Mouse (Mus musculus) bone marrow, adult 2 months (tissue): ENCODE results near the gene Kcnab2. TPM values are rescaled to one million over a fixed set of nuclear protein-coding genes. Genes with fewer than 3 reads are reported as not detected.

Experiments
- H3K27ac ChIP-seq: fragments of 200-500 bp; 2 replicates; pipeline ENCODE4 v1.5.1; 2012; ENCODE audit warnings: low read depth, mild to moderate bottlenecking, control low read depth, inconsistent platforms, low read length; ENCODE audit not compliant: control insufficient read depth, poor library complexity, insufficient read depth
- H3K4me1 ChIP-seq: fragments of 200-500 bp; 2 replicates; pipeline ENCODE4 v1.6.1; 2011; ENCODE audit warnings: low read length; ENCODE audit not compliant: control insufficient read depth, insufficient read depth
- H3K4me3 ChIP-seq: fragments of 200-500 bp; replicated peaks from 2 replicates; pipeline ENCODE3; 2011; ENCODE audit warnings: mild to moderate bottlenecking, low read depth, low read length, control low read depth; ENCODE audit not compliant: control insufficient read depth
- CTCF ChIP-seq: fragments of 200-500 bp; IDR thresholded peaks from 2 replicates; pipeline ENCODE4 v1.5.1; 2011; ENCODE audit warnings: low read length, control low read depth; ENCODE audit not compliant: control insufficient read depth, insufficient read depth
- POLR2A ChIP-seq: fragments of 200-500 bp; IDR thresholded peaks from 2 replicates; pipeline ENCODE4 v1.6.1; 2011; ENCODE audit warnings: low read depth, mild to moderate bottlenecking, control low read depth, low read length, borderline replicate concordance; ENCODE audit not compliant: control insufficient read depth
- WGBS: fragments of 180-500 bp; shearing (Covaris S2); methylation state at CpG from one replicate; pipeline ENCODE4 v1.1.7; 2018; 5-methylcytosine and 5-hydroxymethylcytosine counted together
- polyA plus RNA-seq: library from polyadenylated mRNA; stranded (reverse); fragments of >200 nt; gene quantifications from 2 replicates; pipeline ENCODE4 v1.2.4, GENCODE M21; 2011; ENCODE audit warnings: low replicate concordance; ENCODE audit not compliant: missing spikeins, insufficient read depth, insufficient read length

Gene Kcnab2
- polyA plus RNA-seq, 1 experiment: 38.7 TPM

DNA sequence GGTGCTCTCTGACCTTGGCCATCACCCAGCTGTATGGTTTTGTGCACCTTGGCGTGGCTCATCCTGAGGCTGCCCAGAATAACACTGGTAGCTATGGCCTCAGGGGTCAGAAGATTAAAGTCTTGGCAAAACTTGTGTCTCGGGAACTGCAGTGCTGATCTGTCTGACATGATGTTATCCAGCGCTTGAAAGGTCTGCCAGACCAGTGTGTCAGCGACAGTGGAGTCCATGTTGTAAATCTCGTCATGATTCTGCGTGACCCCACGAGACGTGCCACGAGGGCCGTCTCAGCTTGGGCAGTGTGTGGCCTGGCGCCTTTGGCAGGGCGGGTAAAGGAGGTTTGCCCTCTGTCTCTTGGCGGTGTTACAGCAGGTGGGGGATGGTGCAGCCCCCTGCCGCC lies 12.6 kb upstream of the Kcnab2 start:
- Histone ChIP-seq H3K27ac (no peak overlapping the region), H3K4me3 (no peak overlapping the region), H3K4me1 (peaks cover 1% of the 10 kb centered on the region; the same call in 1 of the 2 replicates)
- TF ChIP-seq CTCF (no peak), POLR2A (no peak)
- 85% methylated on average over 14 of the region's 14 CpGs for WGBS

DNA sequence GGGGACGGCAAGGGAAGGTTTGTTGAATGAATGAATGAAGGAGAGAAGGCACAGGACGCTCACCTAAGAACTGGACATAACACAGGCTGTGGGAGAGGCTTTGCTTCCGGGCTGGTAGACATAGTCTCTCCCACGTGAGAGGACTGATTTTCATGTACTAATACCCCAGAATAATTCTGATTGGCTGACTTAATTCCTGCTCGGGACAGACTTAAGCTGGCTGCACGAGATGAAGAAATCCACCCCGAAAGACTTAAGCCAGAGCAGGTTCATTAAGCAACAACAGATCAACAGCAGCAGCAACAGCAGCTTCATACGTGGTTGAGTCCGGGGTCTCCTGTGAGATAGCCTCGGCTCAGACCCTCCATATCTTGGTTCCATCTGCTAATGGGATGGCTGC lies 10.4 kb upstream of the Kcnab2 start:
- no peak overlapping the region for H3K4me3 ChIP-seq
- TF ChIP-seq POLR2A: no peak
- TF ChIP-seq CTCF: no peak
- peaks cover 1% of the 10 kb centered on the region; the same call in 1 of the 2 replicates for H3K4me1 ChIP-seq
- no peak overlapping the region for H3K27ac ChIP-seq
- WGBS: 76% methylated on average over 10 of the region's 10 CpGs

DNA sequence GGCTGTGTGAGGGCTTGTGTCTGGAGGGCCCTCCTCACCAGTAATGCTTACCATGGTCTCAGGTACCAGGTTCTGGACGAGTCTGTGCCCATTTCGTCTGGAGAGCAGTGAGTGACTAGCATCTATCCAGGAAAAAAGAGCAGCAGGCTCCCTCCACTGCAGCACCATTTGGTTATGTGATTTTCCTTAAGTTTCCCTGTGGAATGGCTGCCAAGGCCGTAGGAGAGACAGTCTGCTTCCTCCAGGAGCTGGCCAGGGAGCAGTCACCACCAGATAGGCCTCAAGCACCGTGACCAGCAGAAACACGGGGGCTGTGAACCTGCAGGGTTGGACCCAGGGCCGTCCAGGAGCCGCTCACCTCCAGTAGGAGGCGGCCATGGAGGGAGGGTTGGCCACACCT lies 2.8 kb upstream of the Kcnab2 start:
- no peak overlapping the region for H3K4me3 ChIP-seq
- H3K4me1 ChIP-seq: peaks cover 3% of the 10 kb centered on the region
- H3K27ac ChIP-seq: no peak overlapping the region
- WGBS: 57% methylated on average over 8 of the region's 8 CpGs
- TF ChIP-seq POLR2A (no peak), CTCF (no peak)

DNA sequence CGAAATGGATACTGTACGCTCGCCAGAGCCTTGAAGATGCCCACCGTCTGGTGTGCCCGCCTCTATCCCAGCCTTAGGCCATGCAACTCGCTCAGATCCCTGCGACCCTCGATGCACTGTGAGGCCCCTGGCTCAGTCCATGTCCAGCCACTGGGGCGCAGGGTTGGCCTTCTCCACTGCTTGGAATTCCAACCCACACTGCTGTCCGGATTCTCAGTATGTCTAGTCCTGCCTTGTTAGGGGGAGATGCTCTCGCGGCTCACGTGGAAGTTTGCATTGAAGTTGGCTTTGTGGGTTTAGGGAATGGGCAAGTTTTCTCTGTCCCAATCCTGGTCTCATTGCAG lies 525 bp upstream of the Kcnab2 start:
- Histone ChIP-seq H3K4me1 (peaks cover 3% of the 10 kb centered on the region), H3K27ac (no peak overlapping the region; the same call in 1 of the 2 replicates), H3K4me3 (peak overlapping the region; percentile 90)
- no peak for TF ChIP-seq CTCF
- TF ChIP-seq POLR2A: no peak; the same call in 1 of the 2 replicates
- WGBS: 4% methylated on average over 13 of the region's 13 CpGs

DNA sequence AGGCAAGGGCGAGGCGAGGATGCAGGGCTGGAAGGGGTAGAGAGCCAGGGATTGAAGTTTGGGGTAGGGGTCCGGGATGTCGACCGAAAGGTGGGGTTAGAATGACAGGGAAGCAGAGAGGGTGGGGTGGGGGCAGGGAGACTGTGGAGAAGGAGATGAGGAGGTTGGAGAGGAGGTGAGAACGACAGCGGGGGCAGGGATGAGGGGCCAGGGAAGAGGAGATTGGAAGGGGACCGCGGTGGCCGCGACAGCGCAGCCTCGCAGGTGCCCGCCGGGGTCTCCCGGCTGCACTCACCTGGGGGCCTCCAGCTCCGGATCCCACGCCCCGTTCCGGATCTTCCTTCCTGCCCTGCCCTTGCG lies 585 bp downstream of the Kcnab2 start:
- Histone ChIP-seq H3K4me1 (peaks cover 3% of the 10 kb centered on the region), H3K4me3 (peak overlapping the region; percentile 90), H3K27ac (no peak overlapping the region)
- WGBS: 1% methylated on average over 21 of the region's 21 CpGs
- TF ChIP-seq POLR2A (no peak), CTCF (no peak)

DNA sequence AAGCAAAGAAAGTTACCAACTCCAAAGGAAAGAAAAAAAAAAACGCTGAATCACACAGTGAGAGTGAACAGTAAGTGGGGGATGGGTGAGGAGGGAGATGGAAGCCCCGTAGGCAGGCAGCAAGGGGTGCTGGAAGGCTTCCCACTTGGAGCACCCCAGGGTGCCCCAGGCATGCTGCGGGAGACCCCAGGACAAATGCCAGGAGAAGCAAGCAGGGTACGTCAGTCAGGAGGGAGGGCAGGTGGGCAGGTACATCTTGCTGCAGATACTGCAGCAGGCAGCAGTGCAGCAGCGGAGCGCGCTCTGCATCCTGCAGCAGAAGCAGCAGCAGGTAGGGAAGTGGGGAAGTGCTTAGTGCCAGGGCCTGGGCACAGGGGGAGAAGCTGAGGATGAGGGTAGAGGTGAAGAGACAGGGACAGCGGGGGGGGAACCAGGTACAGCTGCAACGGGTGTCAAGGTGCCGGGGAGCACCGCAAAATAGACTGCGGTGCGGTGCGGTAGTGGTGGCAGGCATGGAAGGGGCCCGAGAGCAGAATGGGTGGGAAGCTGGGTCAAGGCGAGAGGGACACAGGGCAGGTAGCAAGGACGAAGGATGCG lies 1.1 kb downstream of the Kcnab2 start, which contains the start of gene Nphp4:
Nphp4 (plus strand) TSS at position 280 of the 597 bp plus-strand sequence.
- 2% methylated on average over 18 of the region's 18 CpGs for WGBS
- H3K4me3 ChIP-seq: peak within 1 kb of the TSS; percentile 90
- H3K4me1 ChIP-seq: peaks cover 3% of the 10 kb centered on the region
- TF ChIP-seq POLR2A (no peak), CTCF (no peak)
- peak within 1 kb of the TSS; percentile 76; the same call in 1 of the 2 replicates for H3K27ac ChIP-seq

DNA sequence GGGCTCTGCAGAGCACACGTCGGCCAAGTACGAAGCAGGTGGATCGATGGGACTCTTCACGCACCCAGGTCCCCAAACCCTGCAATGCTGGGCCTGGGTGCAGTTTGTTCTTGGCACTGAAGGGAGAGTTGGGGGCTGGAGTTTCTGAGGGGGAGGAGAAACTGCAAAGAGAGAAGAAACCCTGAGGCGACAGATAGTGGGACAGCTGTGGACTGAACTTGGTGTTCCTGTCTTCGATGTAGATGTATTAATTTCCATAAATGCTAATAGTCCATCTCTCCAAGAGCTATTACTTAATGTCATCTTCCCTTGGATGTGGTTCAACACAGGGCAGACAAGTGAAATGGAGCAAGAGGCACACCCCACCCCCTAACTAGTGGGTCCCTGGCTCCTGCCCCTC lies 1.7 kb downstream of the Kcnab2 start:
- WGBS: 84% methylated on average over 7 of the region's 7 CpGs
- Histone ChIP-seq H3K4me3 (no peak overlapping the region), H3K27ac (no peak overlapping the region), H3K4me1 (peaks cover 3% of the 10 kb centered on the region)
- TF ChIP-seq CTCF (no peak), POLR2A (no peak)

DNA sequence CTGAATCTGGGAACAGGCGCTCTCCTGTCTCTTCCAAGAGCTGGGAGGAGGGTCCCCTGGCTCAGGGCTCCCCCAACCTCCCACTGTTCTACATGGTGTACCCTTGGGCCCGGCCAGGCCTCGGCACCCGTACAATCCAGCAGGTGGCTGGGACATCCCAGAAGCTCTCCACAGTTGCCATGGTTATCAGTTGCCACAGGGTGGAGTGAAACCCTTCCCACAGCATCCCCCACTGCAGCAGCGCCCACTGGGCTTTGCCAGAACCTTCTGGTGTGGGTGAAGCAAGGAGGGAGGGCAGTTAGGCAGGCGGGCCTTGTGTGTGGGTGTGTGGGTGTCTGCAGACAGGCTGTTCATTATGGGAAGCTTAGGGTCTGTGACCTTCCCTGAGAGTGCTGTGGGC lies 9.7 kb downstream of the Kcnab2 start:
- Histone ChIP-seq H3K4me1 (no peaks in the 10 kb centered on the region), H3K27ac (no peak overlapping the region), H3K4me3 (no peak overlapping the region)
- TF ChIP-seq CTCF (no peak), POLR2A (no peak)
- 73% methylated on average over 6 of the region's 6 CpGs for WGBS

DNA sequence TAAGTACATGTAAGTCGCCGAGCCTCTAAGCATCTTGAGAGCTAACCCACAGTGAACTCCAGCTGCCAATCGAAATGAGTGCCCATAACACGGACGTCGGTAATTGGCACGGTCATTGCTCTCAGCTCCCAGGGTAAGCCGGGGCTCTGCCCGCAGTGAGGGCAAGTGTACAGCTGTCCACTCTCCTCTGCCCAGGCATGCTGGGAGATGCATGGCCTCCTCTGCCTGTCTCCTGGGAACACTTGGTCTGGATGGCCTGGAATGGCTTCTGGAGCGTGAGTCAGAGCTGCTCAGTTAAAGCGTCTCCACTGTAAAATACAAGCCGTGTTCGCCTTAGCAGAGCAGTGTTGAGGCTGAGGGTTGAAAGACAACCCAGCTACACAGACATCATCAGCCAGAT lies 11.1 kb downstream of the Kcnab2 start:
- WGBS: 91% methylated on average over 13 of the region's 13 CpGs
- H3K4me1 ChIP-seq: no peaks in the 10 kb centered on the region
- H3K27ac ChIP-seq: no peak overlapping the region
- TF ChIP-seq CTCF: no peak
- TF ChIP-seq POLR2A: no peak
- H3K4me3 ChIP-seq: no peak overlapping the region
